Mouse (Mus musculus): ENCODE measurements at regions not wholly inside any gene's neighbourhood (a gene's known extent, or its start where the extent isn't known, plus 50 kb on each side); places are given as distances from the start of the nearest gene placed in this dataset.
A peak's percentile ranks its signal among the peaks of the same experiment; 100 is the strongest.

DNA sequence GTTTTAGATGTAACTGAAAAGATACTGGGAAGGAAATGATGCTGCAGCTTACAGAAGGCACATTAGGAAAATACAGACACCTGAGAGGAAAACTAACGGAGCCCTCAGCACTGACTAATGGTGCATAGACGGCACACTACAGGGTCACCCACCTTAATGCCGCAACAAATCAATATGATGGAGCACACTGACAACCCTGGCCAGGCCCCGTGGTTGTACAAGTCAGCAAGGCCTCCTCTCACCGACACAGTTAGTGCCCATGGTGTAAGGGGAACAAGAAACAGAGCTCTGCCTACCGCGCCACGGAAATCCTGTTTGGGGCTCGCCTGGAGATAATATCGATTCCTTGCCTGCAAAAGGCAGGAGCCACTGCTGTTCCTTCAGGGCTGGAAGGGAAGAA lies 273.9 kb downstream of the Prim2 start:
- no peak for DNase-seq

DNA sequence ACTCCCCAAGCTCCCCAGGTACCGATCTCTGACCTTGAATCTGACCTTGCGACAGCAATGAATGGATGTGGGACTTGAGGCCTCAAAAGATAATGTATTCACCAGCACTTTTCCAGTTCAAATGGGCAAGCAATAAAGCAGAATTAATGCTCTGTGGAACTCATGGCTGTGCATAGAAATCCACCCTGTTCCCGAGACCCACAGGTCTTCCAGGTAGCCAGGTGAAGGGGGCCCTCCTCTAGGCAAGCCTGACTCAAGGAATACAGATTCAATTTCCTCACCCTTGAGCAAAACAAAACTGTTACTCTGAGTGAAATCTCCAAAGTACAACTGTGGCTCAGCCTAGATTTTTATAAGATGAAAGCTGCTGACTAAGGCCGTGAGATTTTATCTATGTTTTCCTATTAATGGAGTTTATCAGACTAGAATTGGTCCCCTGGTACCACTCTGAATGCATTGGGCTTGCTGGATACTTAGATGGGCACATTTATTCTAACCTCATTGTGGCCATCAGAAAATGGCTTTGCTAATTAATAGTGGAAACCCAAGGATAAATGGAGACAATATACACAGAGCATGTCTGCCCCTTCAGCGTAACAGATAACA lies 274.5 kb downstream of the Prim2 start:
- DNase-seq: no peak

DNA sequence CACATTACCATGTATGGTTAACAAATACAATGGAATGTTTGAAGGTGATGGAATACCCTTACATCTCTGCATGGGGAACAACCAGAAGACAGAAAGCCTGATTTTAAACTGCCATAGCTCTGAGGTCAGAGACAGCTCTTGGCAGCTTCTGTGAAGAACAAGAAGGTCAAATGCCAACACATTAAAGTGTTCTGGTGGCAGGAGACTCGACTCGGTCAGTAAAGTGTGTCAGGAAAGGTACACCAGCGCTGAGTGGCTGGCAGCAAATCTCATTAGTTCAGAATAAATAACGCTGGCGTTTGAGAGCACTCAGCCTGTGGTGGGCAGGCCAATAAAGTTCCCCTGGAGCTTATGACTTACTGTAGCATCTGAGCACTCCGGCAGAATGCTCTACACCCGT lies 298.8 kb downstream of the Prim2 start:
- DNase-seq: no peak

DNA sequence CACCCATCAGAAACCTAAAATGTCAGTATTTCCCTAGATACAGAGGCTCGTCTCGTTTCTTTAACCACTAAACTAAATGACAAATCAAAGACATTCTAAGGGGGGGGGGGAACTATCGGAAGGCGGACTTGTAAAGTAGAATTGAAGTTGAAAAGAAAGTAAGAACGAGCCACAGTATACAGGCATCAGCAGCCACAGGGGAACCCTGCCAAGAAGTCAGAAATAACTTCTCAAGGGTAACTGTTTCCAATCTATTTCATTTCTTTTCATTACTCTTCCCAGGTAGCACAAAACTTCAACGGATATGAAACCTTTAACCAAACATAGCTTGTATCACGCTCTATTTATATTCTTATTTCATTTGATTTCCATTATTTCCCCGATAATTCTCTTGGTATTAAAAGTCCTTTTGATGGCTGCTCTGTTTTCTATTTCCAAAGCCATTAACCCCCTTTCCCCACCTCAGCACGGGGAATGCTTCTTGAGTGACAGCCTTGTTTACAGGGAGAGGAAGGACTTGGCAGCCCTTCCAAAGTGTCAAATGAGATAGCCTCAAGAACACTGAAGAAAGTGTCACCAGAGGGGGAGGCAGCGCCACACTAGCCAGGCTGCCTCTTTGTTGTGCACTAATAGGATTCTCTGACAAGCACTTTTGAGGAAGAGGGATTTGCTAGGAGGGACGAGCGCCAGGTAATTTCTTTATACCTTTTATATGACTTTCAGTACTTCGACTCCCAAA lies 306.7 kb downstream of the Prim2 start:
- DNase-seq: no peak

DNA sequence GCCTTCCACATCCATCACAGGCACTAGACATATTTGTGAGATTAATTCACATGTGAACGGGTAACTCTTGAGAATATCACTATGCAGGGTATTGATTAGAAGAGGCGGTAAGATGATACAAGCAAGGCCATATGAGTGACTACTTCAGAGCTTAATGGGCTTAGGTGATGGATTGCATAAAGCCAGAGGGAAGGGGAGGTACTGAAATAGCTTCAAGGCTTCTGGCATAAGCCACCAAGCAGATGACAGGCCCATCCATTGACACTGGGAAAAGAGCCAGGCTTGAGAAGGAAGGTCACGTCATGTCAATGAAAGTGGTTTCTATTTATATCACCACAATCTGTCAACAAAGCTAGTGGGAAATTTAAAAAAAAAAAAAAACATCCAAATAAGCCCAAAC lies 335.5 kb downstream of the Prim2 start:
- peak; percentile 41 to 53 for DNase-seq

Measured in cerebellum, postnatal 36 days (tissue).